Mouse (Mus musculus) CH12F3 (cell line): ENCODE measurements around the gene Gm39115.

Experiments
- in situ Hi-C: fragments of 300-500 bp; cut with MboI; formaldehyde crosslinking; loops from 2 replicates; pipeline ENCODE4 v1.14.3; 2020; ENCODE audit warnings: low sequenced_read_pairs

Gm39115 gene

DNA sequence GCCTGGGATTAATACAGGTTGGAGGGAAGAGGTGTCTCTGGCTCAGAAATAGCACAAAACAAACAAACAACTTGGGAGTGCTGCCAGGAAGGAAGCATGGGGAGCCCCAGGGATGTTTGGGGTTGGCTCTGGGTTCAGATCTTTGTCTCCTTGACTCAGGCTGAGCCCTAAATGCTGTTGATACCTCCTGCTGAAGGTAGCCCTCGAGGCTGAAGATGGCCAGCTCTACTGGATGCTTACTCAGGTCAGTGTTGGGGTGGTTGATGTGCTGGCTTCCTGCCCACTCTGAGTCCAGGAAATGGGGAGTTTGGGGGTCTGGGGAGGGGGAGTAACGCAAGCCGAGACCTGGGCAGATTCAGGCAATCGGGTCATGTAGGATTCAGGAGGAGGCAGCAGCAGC is 39.1 kb downstream of the Gm39115 start:
- in situ Hi-C loops = no loop called here

DNA sequence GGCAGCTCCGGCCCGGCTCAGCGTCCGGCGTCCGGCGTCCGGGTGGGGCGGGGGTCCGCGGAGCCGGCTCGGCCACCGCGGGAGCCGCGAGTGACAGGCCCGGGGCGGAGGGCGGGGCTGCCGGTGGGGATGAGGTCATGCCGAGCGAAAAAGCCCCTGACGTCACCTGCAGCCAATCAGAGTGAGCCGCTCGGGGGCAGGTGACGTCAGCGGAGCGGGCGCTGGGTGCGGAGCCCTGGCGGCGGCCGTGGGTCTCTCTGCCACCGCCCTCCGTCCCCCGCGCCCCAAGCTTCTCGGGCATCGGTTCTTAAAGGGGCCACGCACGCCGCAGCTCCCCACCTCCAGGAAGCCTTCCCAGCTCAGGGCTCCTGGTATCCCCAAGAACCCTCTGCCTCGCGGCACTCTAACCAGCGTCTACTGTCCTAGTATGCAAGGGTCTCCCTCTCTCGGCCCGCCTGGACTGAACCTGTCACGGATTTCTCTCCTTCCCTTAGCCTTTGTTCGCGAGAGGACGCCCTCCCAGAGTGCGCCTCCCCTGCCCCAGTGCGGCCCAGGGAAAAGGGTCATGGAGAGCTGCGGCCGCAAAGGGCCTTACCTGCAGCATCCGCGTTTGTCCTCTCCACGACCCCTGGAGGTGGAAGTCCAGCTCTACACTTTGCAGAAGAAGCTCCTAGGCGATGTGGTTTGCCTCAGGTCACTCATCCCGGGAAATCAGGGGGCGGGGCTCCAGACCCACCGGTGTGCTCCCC is 40.5 kb downstream of the Gm39115 start, which contains the start of gene Dusp8:
Gene Dusp8 (minus strand): TSS at position 661 of the 749 bp plus-strand sequence.
- in situ Hi-C loops = no loop called here

DNA sequence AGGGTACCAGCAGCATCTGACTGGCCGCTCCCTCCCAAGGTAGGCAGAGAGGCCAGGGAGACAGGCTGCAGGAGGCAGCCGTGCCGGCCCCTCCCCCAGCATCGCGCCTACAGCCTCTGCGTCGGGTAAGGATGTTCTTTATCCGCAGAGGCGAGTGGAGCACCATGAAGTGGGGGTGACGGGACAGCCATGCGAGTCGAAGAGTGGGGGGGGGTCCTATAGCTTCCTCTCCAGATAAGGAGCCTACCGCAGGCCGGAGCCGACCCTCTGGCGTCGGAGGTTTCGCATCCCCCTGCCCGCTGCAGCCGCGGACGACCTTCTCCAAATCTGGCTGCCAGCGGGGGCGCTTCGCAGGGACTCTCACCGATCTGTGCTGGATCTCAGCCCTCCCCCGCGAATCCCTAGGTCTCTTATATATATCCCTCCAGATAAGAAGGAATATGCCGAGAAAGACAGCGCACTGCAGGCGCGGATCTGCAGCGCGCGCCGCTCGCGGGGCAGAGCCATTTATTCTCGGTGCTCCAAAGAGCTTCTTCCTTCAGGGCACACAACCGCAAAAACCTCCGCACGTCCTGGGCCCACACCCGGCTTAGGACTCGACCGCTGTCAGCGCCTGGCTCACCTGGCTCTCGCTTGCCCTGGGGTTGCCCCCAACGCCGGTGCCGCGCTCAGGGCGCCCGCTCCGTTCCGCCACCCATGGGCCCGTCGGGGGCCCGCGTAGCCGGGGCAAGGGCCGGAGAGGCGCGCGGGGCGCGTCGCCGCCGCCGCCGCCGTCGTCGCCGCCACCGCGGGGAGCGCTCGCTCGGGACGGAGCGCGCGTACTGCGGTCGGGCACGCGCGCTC is 41.3 kb downstream of the Gm39115 start:
- in situ Hi-C loops = no loop called here

DNA sequence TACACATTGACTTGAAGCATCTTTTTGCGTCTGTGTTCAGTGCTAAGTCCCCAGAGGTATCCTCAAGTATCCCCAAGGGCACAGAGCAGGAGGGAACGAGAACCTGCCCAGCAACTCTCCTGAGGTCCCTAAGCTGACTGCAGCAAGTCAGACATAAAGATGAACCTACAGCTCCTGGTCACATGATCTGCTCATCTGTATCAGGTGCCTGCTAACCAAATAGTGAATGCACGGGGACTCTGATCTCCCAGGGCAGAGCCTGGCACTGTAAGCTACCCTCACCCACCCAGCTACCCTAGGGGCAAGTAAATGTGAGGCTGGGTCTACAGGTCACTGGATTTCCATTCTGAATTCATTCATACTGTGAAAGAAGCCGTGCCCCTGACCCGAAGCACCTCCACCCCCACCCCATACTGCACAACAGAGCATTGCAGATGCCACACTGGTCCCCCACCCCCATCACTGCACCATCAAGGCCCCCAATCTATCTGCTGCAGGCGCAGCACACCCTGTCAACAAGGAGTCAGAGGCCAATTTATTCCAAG is 42.1 kb downstream of the Gm39115 start:
- in situ Hi-C loops = no loop called here

DNA sequence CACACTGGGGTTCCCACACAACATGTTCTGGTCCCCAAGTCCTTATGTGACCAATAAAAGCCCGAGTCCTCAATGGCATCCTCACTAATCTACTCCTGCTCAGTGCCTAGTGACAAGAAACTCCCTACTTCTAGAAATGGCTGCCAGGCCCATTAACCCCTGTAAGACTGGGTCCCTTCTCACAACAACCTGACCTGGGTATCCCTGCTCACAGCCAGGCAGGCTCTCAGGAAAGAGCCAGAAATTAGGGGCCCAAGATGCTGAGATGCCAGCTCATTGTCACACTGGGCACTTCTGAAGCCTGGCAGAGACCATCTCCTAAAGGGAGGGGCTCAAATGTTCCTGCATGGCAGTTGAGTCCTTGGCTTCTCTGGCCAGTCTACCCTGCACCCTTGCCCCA is 42.8 kb downstream of the Gm39115 start:
- in situ Hi-C loops = no loop called here

DNA sequence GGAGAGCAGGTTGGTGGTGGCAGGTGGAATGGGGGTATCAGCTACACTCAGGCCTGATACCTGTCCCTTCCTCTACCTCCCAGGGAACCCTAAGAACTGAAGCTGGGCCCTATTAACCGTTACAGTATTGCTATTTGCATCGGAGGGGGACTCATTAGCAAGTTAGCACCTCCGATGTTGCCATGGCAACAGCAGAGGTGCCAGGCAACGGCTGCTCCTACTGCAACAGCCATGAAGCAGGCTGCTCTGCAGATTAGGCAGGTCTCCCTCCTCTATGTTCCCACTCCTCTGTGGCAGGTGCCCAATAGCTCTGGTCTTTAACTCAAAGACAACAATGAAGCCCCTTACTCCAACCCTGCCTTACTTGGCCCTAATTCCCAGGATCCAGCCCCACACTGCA is 44.0 kb downstream of the Gm39115 start:
- in situ Hi-C loops = no loop called here

DNA sequence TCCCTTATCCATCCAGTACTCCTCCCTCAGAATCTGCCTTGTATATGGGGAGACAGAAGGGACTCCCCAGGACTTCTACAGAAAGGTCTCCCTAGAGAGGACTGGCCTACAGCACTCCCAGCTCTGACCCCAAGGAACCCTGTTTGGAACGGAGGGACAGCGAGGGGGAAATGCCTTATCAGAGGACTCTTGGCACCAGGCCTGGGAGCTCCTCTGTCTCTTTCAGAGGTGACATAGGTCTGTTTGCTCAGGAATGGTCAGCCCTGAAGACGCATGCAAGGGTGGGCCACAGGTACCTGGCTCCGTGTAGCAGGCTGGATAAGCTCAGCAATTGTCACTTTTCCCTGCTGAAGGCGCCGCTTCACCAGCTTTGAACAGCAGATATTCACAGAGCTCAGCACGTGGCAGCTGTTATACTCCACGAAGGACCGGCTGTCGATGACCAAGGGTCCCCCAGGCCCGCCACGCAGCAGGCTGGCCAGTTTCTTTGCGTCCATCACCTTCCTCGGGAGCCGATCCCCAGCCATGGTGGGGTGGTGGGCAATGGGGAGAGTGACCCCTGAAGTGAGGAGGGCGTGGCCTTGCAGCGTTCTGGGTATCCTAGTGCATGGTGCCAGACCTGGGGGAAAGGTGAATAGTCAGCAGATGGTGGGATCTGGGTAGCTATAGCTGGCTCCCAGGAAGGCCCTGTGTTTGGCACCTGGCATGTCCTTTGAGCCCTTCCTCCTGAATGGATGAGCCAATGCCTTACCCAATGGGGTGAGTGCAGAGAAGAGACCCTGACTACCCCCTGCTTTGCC is 46.0 kb downstream of the Gm39115 start:
- in situ Hi-C loops = no loop called here

DNA sequence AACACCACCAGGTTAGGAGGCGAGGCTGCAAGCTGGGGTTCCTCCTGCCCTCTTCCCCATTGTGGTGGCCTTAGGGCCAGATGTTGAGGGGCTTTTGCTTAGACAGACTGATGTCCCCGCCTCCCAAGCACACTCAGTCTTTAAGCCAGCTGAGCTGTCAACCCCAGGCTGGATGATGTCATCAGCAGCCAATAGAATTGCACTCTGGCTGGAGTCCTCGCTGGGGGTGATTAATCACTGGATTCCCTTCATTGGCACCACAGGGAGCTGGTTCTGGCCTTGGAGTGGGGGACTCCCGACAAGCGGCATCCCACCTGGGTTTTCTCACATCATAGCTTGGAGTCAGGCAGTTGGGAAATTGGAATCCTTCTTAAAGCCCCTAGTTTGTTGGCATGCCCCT is 46.9 kb downstream of the Gm39115 start:
- in situ Hi-C loops = no loop called here

DNA sequence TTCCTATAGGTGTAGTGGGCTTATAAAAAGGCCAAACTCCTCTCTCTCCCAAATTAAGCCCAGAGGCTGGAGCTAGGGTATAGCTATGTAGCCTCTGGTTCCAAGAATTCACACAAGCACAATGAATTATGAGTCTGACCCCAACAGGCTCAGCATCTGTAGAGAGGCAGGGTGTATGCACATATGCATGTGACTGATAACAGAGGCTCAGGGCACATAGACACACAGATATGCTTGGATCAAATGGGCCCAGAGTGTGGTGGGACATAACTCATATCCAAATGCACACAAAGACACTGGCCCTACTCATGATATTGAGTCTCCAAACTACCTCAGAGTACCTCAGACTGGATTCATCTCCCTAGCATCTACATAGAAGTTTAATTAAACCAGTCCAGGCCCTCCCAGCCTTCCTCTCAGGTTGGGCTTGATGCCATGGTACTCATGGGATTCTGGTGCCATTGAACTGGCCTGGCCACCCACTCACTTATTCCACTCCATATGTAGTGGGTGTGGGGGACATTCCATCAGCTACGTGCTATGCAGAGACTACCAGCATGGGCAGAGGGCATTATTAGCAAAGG is 48.7 kb downstream of the Gm39115 start:
- in situ Hi-C loops = no loop called here

DNA sequence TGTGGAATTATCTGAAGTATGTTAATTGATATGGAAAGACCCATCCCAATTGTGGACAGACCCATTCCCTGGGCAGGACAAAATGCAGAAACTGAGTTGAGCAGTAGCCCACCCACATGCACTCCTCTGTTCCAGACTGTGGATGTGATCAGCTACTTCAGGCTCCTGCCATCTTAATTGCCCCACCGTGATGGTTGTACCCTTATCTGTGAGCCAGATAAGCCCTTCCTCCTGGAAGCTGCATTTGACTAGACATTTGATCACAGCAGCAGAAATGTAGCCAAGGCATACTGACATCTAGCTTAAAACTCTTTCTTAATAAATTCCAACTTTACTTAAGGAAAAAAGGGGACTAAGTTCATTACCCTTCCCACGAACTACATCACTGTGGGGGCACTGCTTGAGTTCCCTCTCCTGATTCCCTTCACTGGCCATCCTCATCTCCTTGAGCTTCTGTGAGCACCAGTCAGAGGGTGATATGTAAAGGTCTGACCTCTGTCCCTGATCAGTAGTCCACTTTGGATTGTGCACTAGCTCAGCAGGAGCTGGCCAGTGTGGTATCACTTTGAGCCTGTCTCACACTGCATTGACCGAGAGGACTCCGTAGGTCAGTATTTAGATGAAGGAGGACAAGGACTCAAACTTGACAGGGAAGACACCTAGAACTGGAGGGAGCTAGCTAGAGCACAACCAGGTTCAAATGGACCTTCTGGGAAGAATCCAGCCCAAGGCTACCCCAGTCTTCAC is 49.5 kb downstream of the Gm39115 start:
- in situ Hi-C loops = no loop called here
